Mouse (Mus musculus) megakaryocyte-erythroid progenitor cell, adult 5-6 weeks (primary cell): ENCODE results near the gene Sec23ip. TPM values are rescaled to one million over a fixed set of nuclear protein-coding genes. Genes with fewer than 3 reads are reported as not detected.
"Not testable (repeated sequence)": the region's sequence is repeated elsewhere in the genome, so short reads cannot be mapped to it uniquely, and the experiment has no call there.

Experiments
- ATAC-seq: replicated peaks from 2 replicates; pipeline ENCODE4 v1.8.0; 2016; ENCODE audit warnings: mild to moderate bottlenecking, inconsistent platforms; ENCODE audit not compliant: severe bottlenecking, poor library complexity, low FRiP score, low TSS enrichment
- total RNA-seq, 2 experiments: library from RNA; stranded (forward) in 1 of 2; stranded (reverse) in 1 of 2; fragments of 200-1000, 215-1000 nt in 1 of 2; fragments of >200 nt in 1 of 2; fragmentation: Nextera tagmentation in 1 of 2; gene quantifications; 2 replicates each; pipeline ENCODE4 v1.2.3; 2014 to 2017

Gene Sec23ip
- total RNA-seq (2014; fragmentation: Nextera tagmentation), result 42.1 and 59.2 TPM in 2 replicates
- total RNA-seq (2017), result 52.8 and 66.1 TPM in 2 replicates

- ATAC-seq, result peak; percentile 84
Observed at GRCm38 (mm10) chr7:128744684-128745485, at the start of gene Sec23ip. Gene Sec23ip, plus strand, starts transcription at chr7:128744943.

GRCm38 (mm10) chr7:128699959-128700358 lies 44.8 kb upstream of the Sec23ip start:
- not testable (repeated sequence) for ATAC-seq

- peak; percentile 78 for ATAC-seq
Observed at GRCm38 (mm10) chr7:128705735-128706134, 39.0 kb upstream of the Sec23ip start.

- no peak for ATAC-seq
Observed at GRCm38 (mm10) chr7:128717991-128718390, 26.8 kb upstream of the Sec23ip start.

- ATAC-seq, result peak; percentile 96
Observed at GRCm38 (mm10) chr7:128724761-128725160, 20.0 kb upstream of the Sec23ip start.

GRCm38 (mm10) chr7:128725189-128725588 lies 19.6 kb upstream of the Sec23ip start:
- peak; percentile 21; the same call in 1 of the 2 replicates for ATAC-seq

- ATAC-seq, result no peak
Observed at GRCm38 (mm10) chr7:128726999-128727398, 17.7 kb upstream of the Sec23ip start.

GRCm38 (mm10) chr7:128727701-128728100 lies 17.0 kb upstream of the Sec23ip start:
- no peak for ATAC-seq

GRCm38 (mm10) chr7:128728738-128729137 lies 16.0 kb upstream of the Sec23ip start:
- ATAC-seq, result no peak

- no peak for ATAC-seq
Observed at GRCm38 (mm10) chr7:128731585-128731984, 13.2 kb upstream of the Sec23ip start.

GRCm38 (mm10) chr7:128738041-128738440 lies 6.7 kb upstream of the Sec23ip start:
- ATAC-seq, result no peak

- 0 out of 2 replicates have a peak, but pooled peaks have one; percentile 14 for ATAC-seq
Observed at GRCm38 (mm10) chr7:128739116-128739461, 5.7 kb upstream of the Sec23ip start.

GRCm38 (mm10) chr7:128739462-128740277 lies 5.1 kb upstream of the Sec23ip start:
- ATAC-seq, result no peak; the same call in 1 of the 2 replicates

- peak; percentile 68 for ATAC-seq
Observed at GRCm38 (mm10) chr7:128740334-128740733, 4.4 kb upstream of the Sec23ip start, which contains the start of gene Mcmbp. Gene Mcmbp, minus strand, starts transcription at chr7:128740495.

- no peak for ATAC-seq
Observed at GRCm38 (mm10) chr7:128743898-128744297, 845 bp upstream of the Sec23ip start.

- no peak for ATAC-seq
Observed at GRCm38 (mm10) chr7:128746151-128746550, 1.4 kb downstream of the Sec23ip start.

GRCm38 (mm10) chr7:128748758-128749157 lies 4.0 kb downstream of the Sec23ip start:
- peak; percentile 70 for ATAC-seq

- no peak for ATAC-seq
Observed at GRCm38 (mm10) chr7:128750296-128750695, 5.6 kb downstream of the Sec23ip start.

- ATAC-seq, result peak; percentile 50
Observed at GRCm38 (mm10) chr7:128752012-128752411, 7.3 kb downstream of the Sec23ip start.

GRCm38 (mm10) chr7:128755396-128755795 lies 10.7 kb downstream of the Sec23ip start:
- ATAC-seq, result no peak
